Mouse (Mus musculus): Measurements from ENCODE around the gene Clip4. TPM values are rescaled to one million over a fixed set of nuclear protein-coding genes. Genes with fewer than 3 reads are reported as not detected.

Gene Clip4
- polyA plus RNA-seq, 2 experiments = 0.14 to 0.17 TPM

DNA sequence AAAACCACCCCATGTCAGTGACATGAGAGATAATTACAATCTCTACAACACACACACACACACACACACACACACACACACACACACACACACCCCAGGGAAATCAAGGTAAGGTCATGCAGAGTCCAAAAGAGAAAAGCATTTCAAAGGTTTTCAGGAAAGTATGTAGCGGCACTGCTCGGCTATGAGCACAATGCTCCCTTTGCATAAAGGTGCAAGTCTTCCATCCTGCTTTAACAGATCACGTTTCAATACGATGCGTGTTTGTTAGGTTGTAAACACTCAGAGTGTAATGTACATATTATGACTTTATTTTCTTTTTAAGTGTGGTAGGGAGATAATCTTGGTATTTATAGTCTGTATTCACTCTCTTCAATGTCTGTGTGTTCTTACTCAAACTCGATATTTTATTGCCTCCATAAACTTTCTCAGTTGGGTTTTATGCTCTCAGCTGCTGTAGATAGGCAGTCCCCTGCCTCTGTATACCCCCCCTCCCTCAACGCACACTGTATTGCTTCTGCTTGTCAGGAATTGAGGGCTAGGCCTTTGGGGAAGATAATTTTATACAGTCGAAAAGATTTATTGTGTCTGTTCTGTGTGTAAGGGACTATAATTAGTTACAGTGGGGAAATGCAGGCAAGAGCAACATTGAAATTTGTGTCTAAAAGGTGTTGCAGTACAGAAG is 55.5 kb downstream of the Clip4 start:
- Histone ChIP-seq H3K4me3 (ENCODE audit: insufficient read depth in 1 of 2, low read depth in 2 of 2, low read length in 2 of 2) (no peak overlapping the region), H3K27me3 (ENCODE audit: control insufficient read depth, insufficient read depth, low read length) (no peaks in the 10 kb centered on the region), H3K36me3 (replicated peaks; ENCODE audit: control insufficient read depth, insufficient read depth, low read depth) (no peaks in the 10 kb centered on the region), H3K9me3 (ENCODE audit: control insufficient read depth, low read length) (no peaks in the 10 kb centered on the region), H3K4me2 (ENCODE audit: low read depth) (no peak overlapping the region), H3K27ac (no peak overlapping the region), H3K9ac (replicated peaks) (no peak overlapping the region), H3K4me1 (replicated peaks; ENCODE audit: control insufficient read depth in 2 of 2, insufficient read depth in 2 of 2, low read length in 1 of 2) (no peaks in the 10 kb centered on the region)
- no peak for DNase-seq (ENCODE audit: low read depth in 3 of 3, low spot score in 3 of 3)
- 74% methylated on average over 8 of the region's 8 CpGs for WGBS (ENCODE audit: insufficient replicate concordance)
- ATAC-seq (ENCODE audit: insufficient read depth) = no peak
- TF ChIP-seq EP300 (IDR thresholded peaks at IDR 0.05; ENCODE audit: low read depth) = no peak
- no peak for TF ChIP-seq CTCF (IDR thresholded peaks at IDR 0.05; ENCODE audit: low read depth)

DNA sequence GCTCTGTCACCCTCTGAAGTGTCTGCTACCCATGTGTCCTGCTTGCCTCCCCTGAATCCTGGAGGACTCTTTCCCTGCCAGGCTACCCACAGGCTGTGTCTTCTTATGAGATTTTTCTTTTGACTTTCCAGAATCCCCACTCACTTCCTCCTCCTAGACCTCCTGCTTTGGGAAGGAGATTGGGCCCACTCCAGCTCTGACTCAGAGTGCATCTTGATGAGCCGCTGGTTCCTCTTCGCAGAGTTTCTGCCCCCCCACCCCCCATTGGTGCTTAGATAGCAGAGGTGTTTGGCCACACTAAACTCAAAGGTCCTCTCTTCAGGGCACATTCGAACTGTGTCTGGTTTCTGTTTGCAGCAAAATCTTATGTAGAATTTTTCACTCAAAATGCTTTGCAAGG is 58.3 kb downstream of the Clip4 start:
- H3K27ac ChIP-seq = no peak overlapping the region
- no peak overlapping the region for H3K4me3 ChIP-seq (ENCODE audit: insufficient read depth in 1 of 2, low read depth in 2 of 2, low read length in 2 of 2)
- no peaks in the 10 kb centered on the region for H3K4me1 ChIP-seq (replicated peaks; ENCODE audit: control insufficient read depth in 2 of 2, insufficient read depth in 2 of 2, low read length in 1 of 2)
- H3K9ac ChIP-seq (replicated peaks) = no peak overlapping the region
- DNase-seq (ENCODE audit: low read depth in 3 of 3, low spot score in 3 of 3) (no peak), ATAC-seq (ENCODE audit: insufficient read depth) (no peak)
- H3K36me3 ChIP-seq (replicated peaks; ENCODE audit: control insufficient read depth, insufficient read depth, low read depth) = no peaks in the 10 kb centered on the region
- 40% methylated on average over 3 of the region's 3 CpGs for WGBS (ENCODE audit: insufficient replicate concordance)
- no peaks in the 10 kb centered on the region for H3K9me3 ChIP-seq (ENCODE audit: control insufficient read depth, low read length)
- H3K4me2 ChIP-seq (ENCODE audit: low read depth) = no peak overlapping the region
- TF ChIP-seq EP300 (IDR thresholded peaks at IDR 0.05; ENCODE audit: low read depth) = no peak
- TF ChIP-seq CTCF (IDR thresholded peaks at IDR 0.05; ENCODE audit: low read depth) = no peak
- no peaks in the 10 kb centered on the region for H3K27me3 ChIP-seq (ENCODE audit: control insufficient read depth, insufficient read depth, low read length)

DNA sequence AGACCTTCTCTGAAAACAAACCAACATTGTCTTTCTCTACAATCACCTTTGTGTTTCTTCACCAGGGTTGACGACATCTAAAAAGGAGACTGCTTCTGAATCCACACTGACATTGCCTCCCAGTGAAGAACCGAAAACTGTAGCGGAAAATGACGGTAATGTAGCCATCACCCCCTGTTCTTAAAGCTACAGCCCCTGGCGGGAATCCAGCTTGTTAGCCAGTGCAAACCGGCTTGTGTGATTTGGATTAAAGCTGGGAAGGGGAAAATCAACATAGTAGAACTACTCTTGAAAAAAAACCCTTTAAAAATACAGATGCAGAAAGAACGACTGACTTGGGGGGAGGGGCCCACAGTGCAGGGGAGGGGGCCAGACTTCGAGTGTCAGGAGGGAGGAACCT is 59.4 kb downstream of the Clip4 start:
- ATAC-seq (ENCODE audit: insufficient read depth) (no peak), DNase-seq (ENCODE audit: low read depth in 3 of 3, low spot score in 3 of 3) (no peak)
- H3K9me3 ChIP-seq (ENCODE audit: control insufficient read depth, low read length) = no peaks in the 10 kb centered on the region
- H3K4me2 ChIP-seq (ENCODE audit: low read depth) = no peak overlapping the region
- H3K27ac ChIP-seq = no peak overlapping the region
- no peak overlapping the region for H3K4me3 ChIP-seq (ENCODE audit: insufficient read depth in 1 of 2, low read depth in 2 of 2, low read length in 2 of 2)
- H3K4me1 ChIP-seq (replicated peaks; ENCODE audit: control insufficient read depth in 2 of 2, insufficient read depth in 2 of 2, low read length in 1 of 2) = no peaks in the 10 kb centered on the region
- H3K36me3 ChIP-seq (replicated peaks; ENCODE audit: control insufficient read depth, insufficient read depth, low read depth) = no peaks in the 10 kb centered on the region
- no peak overlapping the region for H3K9ac ChIP-seq (replicated peaks)
- TF ChIP-seq CTCF (IDR thresholded peaks at IDR 0.05; ENCODE audit: low read depth) = no peak
- no peak for TF ChIP-seq EP300 (IDR thresholded peaks at IDR 0.05; ENCODE audit: low read depth)
- H3K27me3 ChIP-seq (ENCODE audit: control insufficient read depth, insufficient read depth, low read length) = no peaks in the 10 kb centered on the region
- WGBS (ENCODE audit: insufficient replicate concordance) = 62% methylated on average over 8 of the region's 8 CpGs

DNA sequence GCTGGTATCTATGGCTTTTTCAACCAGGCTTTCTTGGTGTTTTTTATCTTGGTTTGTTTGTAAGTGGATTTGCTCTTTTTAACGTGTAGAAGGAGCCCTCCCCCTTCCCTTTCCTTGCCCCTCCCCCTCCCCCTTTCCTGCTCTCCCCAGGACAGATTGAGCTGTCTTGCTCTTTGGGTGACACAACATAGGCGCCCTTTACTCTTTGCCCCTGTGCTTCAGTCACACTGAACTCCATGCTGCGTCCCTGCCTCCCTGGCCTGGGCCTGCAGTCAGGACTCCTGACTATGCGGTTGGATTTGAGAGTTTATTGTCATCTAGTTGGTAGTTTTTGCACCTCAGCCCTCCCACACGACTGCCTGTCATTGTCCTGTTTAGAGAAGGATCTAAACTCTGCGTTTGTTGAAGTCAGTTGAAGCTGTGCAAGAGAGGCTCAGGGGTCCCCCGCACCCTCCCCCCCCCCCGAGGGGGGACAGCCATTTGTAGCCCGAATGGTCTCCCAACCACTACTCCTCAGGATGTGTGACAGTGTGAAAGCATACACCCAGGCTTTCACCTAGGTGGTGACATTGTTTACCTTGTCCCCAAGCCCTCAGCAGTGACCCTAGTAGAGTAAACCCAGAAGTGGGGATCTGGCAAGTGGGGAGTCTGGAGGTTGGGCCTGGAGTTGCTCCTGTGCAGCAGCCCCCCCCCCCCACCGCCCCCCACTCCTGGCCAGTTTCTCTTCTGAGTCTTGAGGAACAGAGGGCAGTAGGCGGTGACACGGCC is 60.6 kb downstream of the Clip4 start:
- Histone ChIP-seq H3K9ac (replicated peaks) (no peak overlapping the region), H3K4me3 (ENCODE audit: insufficient read depth in 1 of 2, low read depth in 2 of 2, low read length in 2 of 2) (no peak overlapping the region), H3K36me3 (replicated peaks; ENCODE audit: control insufficient read depth, insufficient read depth, low read depth) (no peaks in the 10 kb centered on the region), H3K27ac (no peak overlapping the region), H3K27me3 (ENCODE audit: control insufficient read depth, insufficient read depth, low read length) (no peaks in the 10 kb centered on the region), H3K4me2 (ENCODE audit: low read depth) (no peak overlapping the region), H3K4me1 (replicated peaks; ENCODE audit: control insufficient read depth in 2 of 2, insufficient read depth in 2 of 2, low read length in 1 of 2) (no peaks in the 10 kb centered on the region), H3K9me3 (ENCODE audit: control insufficient read depth, low read length) (no peaks in the 10 kb centered on the region)
- peak; percentile 26; the same call in 1 of the 2 replicates for ATAC-seq (ENCODE audit: insufficient read depth)
- 43% methylated on average over 12 of the region's 12 CpGs for whole genome bisulfite sequencing (ENCODE audit: insufficient replicate concordance)
- DNase-seq (ENCODE audit: low read depth in 3 of 3, low spot score in 3 of 3) = no peak
- no peak for TF ChIP-seq CTCF (IDR thresholded peaks at IDR 0.05; ENCODE audit: low read depth)
- no peak for TF ChIP-seq EP300 (IDR thresholded peaks at IDR 0.05; ENCODE audit: low read depth)

DNA sequence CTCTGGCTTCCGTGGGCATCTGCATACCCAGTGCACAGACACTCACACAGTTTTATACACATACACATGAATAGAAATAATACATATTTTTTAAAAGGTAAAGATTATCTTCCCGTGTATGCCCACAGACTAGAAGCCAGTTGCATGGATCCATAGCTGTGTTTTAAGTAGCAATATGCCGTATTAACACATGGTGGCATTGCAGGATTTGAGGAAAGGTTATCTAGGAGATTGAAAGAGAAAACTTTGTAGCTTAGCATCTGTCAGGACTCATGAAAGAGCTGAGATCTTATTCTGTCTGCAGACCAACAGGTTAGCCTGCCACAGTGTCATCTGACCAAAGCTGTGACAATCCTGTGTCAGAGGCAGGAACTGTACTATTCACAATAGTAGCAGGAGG is 63.7 kb downstream of the Clip4 start:
- no peaks in the 10 kb centered on the region for H3K36me3 ChIP-seq (replicated peaks; ENCODE audit: control insufficient read depth, insufficient read depth, low read depth)
- 44% methylated on average over 3 of the region's 3 CpGs for WGBS (ENCODE audit: insufficient replicate concordance)
- ATAC-seq (ENCODE audit: insufficient read depth) (no peak), DNase-seq (ENCODE audit: low read depth in 3 of 3, low spot score in 3 of 3) (no peak)
- H3K4me1 ChIP-seq (replicated peaks; ENCODE audit: control insufficient read depth in 2 of 2, insufficient read depth in 2 of 2, low read length in 1 of 2) = no peaks in the 10 kb centered on the region
- no peak overlapping the region for H3K27ac ChIP-seq
- no peak for TF ChIP-seq EP300 (IDR thresholded peaks at IDR 0.05; ENCODE audit: low read depth)
- no peak for TF ChIP-seq CTCF (IDR thresholded peaks at IDR 0.05; ENCODE audit: low read depth)
- H3K4me3 ChIP-seq (ENCODE audit: insufficient read depth in 1 of 2, low read depth in 2 of 2, low read length in 2 of 2) = no peak overlapping the region
- no peak overlapping the region for H3K9ac ChIP-seq (replicated peaks)
- H3K9me3 ChIP-seq (ENCODE audit: control insufficient read depth, low read length) = no peaks in the 10 kb centered on the region
- H3K27me3 ChIP-seq (ENCODE audit: control insufficient read depth, insufficient read depth, low read length) = no peaks in the 10 kb centered on the region
- no peak overlapping the region for H3K4me2 ChIP-seq (ENCODE audit: low read depth)

All from liver, embryonic 14.5 days (tissue).